Mouse (Mus musculus): ENCODE results near the gene Brdt.
"Not testable (repeated sequence)": the region's sequence is repeated elsewhere in the genome, so short reads cannot be mapped to it uniquely, and the experiment has no call there.

Gene Brdt

DNA sequence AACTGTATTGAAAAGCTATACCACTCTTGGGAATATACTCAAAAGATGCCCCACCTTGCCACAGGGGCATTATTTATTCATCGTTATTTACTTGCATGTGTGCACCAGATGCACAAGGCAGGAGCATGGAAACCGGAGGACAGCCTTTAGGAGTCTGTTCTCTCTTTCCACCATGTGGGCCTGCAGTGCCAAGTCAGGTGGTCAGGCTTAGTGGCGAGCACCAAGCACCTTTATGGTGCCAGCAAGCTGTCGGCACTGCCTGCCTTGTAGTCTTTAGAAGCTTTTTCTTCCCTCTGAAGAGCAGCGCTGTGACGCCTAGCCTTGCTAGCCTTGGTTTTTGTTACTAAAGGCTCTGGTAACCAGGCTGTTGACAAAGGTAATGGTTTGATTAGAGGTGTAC lies 11.9 kb downstream of the Brdt start:
- no peak for DNase-seq

- DNase-seq, result no peak
Observed at GRCm38 (mm10) chr5:107346214-107346613, 15.3 kb downstream of the Brdt start.

DNA sequence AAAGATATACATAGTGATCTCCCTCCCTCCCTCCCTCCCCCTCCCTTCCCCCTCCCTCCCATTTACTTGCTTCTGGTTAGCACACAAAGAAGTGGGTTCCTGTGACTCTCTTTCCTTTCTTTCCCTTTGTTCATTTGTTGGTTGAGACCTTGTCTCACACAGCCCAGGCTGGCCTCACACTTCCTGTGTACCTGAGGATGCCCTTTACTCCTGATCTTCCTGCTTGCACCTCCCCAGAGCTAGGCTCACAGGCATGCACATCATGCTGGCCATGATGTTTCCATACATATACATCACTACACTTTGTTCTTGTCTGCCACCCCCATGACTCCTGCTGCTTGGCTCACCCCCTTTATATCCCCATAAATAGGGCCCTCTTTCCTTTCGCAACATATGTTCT lies 21.6 kb downstream of the Brdt start:
- no peak for DNase-seq

GRCm38 (mm10) chr5:107353981-107354380 lies 23.0 kb downstream of the Brdt start:
- DNase-seq, result no peak

DNA sequence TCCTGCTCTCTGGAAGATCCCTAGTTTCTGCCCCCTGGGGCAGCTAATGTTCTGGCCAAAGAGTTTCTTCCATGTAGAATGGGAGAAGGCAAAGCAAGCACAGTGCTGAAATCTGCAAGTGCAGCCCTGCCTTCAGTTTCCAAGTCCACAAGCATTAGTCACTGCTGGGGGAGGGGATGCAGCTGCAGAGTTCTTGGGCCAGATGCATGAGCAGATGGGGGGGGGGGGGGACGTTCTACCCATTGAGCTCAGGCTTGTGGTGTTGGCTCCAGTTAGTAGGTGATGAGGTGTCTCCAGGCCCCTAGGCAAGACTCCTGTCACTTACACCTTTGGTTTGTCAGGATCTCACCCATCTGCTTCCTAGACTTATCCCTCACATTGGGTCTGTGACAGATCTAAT lies 24.8 kb downstream of the Brdt start:
- DNase-seq, result no peak

GRCm38 (mm10) chr5:107357723-107358122 lies 26.8 kb downstream of the Brdt start:
- no peak for DNase-seq

DNA sequence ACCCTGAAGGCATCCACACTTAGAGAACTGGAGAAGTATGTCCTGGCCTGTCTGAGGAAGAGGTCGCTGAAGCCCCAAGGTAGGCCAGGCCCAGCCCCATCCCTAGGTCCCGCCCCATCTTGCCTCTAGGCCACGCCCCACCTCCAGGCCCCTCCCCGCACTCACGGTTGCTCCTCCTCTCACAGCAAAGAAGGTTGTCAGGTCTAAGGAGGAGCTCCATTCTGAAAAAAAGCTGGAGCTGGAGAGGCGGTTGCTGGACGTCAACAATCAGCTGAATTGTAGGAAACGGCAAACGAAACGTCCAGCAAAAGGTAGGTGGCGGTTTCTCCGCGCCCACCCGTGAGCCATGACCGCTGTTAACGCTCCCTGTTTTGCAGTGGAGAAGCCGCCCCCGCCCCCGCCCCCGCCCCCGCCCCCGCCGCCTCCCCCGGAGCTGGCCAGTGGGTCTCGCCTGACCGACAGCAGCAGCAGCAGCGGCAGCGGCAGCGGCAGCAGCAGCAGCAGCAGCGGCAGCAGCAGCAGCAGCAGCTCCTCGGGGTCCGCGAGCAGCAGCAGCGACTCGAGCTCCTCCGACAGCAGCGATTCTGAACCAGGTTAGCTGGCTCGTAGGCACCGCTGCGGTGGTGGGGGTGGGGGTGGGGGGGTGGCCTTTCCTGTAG lies 28.6 kb downstream of the Brdt start:
- peak; percentile 91 for DNase-seq

- DNase-seq, result no peak
Observed at GRCm38 (mm10) chr5:107360054-107360730, 29.2 kb downstream of the Brdt start.

GRCm38 (mm10) chr5:107370040-107370439 lies 39.1 kb downstream of the Brdt start:
- DNase-seq, result no peak

- DNase-seq, result no peak
Observed at GRCm38 (mm10) chr5:107371335-107371734, 40.4 kb downstream of the Brdt start.

GRCm38 (mm10) chr5:107373256-107373655 lies 42.3 kb downstream of the Brdt start:
- DNase-seq, result no peak

- DNase-seq, result not testable (repeated sequence)
Observed at GRCm38 (mm10) chr5:107386448-107386847, 55.5 kb downstream of the Brdt start.

DNA sequence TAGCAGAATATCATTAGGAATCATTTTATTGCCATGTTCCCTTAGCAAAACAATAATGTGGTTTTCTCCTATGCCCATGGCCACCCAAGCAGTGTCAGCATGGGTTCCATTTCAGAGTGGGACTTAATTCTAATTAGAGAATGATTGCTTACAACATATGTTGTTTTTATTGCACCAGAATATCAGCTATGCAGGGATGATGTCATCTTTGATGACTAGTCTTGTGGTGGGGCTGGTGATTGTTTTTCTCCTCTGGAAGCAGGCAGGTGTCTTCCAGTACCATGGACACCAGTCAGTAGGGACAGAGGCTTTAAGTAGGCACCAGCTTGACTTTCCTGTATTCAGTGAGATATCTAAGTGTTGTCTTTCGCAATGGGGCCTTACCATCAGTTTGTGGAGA lies 56.8 kb downstream of the Brdt start:
- no peak for DNase-seq

DNA sequence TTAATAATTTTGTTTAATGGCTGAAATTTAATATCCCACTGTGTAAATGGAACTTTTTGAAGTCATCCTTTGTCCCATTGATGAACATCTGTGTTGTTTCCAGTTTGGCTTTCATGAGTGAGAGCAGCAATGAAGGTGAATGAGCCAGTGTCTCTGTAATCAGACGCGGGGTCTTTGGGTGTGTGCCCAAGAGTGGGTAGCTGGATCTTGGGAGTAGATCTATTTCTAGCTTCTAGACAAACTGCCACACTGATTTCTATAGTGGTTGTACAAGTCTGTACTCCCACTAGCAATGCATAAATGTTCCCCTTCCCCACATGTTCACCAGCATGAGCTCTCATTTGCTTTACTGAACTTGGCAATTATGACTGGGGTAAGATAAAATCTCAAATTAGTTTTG lies 58.4 kb downstream of the Brdt start:
- no peak for DNase-seq

DNA sequence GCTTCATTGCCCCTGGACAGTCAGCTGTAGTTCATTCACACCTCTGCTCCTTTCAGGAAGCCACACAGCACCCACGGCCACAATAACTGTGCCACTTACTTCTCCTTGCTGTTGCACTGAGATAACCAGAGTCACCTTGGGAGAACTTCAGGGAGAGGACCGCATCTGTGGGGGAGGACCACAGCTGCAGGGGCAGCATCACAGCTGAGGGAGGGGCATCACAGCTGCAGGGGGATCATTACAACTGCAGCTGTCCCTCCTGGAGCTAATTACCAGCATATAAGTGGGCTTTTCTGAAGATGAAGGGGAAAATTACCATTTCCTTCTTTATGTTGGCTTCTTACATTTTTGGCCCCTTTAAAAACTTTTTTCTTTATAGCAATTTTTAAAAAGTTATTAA lies 63.5 kb downstream of the Brdt start:
- no peak for DNase-seq

DNA sequence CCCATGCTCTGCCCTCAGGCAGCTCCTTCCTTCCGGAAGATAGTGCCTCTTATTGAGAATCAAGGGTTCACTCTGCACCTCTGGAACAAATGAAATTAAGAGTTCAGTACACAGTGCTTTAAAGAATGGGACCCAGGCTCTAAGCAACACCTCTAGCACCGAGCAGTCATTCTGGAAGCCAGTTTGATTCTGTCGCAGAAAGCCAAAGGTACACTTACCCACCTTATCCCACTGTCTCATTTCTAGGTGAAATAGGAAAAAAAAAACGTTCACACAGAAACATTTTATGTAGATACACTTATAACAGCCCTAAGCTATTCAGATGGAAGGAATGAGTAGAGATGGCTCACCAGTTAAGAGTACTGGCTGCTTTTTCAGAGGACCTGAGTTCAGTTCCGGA lies 71.5 kb downstream of the Brdt start, which contains the start of gene Ephx4:
TSS of gene Ephx4 (plus strand) at position 301 of the 400 bp plus-strand sequence.
- DNase-seq, result no peak

GRCm38 (mm10) chr5:107403011-107403946 lies 72.3 kb downstream of the Brdt start:
- peak; percentile 58 for DNase-seq

DNA sequence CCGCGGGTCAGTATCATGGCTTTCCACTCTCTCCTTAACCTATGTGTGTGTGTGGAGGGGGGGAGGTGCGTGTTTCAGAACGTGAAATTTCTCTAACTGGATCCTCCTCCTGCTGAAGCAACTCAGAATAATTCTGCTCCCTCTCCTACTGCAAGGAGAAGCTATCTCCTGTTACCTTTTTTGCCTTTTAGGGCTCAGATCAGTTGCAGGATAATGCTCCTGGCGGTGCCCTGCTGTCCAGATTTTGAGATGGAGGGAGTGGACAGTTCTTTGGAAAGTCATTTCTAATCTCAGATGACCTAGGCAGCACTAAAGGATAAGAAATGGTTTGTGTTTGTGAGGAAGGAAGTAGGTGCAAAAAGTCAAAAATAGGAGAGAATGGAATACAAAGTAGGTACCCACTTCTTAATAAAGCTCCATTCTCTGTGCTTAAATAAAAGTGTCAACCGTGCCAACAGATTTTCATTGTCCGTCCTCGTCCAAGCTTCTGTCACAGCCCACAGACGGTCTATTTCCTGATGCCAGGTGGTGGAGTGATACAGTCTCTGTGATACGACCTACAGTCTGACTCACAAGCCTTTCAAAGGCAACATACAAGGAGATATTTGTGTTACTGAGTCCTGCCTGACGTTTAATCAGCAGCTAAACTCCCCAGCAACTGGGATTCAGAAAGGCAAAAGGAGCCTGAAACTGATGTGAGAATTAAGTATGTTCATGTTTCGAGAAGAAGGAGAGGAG lies 73.2 kb downstream of the Brdt start:
- peak; percentile 56 for DNase-seq

GRCm38 (mm10) chr5:107405361-107405760 lies 74.4 kb downstream of the Brdt start:
- no peak for DNase-seq

DNA sequence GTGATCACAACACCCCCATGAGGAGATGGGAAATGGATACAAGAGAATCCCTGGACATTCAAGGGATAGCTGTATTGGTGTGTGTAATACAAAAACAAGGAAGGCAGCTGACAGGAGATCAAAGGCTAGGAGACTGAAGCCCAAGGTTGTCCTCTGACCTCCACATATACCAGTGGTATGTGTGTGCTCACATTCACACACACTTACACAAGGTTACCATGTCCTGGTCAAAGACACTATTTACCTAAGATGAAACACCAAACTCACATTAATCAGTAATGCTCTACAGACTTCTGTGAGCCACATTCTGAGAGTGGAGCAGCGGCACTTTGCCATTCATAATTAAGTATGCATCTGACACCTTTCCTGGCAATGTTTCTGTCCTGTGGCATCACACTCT lies 79.3 kb downstream of the Brdt start:
- no peak for DNase-seq

DNA sequence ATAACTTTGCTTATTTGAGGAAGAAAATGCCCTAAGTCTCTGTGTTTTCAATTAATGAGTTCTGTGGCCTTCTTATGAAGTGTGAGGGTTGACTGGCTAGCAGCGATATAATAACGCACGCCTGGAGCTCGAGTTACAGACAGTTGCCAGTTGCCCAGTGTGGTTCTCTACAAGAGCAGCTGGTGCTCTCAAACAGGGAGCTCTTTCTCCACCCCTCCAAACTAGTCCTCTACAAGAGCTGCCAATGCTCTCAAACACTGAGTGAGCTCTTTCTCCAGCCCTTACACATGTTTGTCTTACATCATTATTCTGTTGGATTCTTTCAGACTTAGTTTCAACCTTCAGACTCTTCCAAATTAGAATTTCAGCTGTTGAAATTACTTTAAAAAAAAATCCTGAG lies 80.4 kb downstream of the Brdt start:
- peak; percentile 38 for DNase-seq

GRCm38 (mm10) chr5:107412285-107412684 lies 81.3 kb downstream of the Brdt start:
- no peak for DNase-seq

GRCm38 (mm10) chr5:107415098-107415497 lies 84.1 kb downstream of the Brdt start:
- no peak for DNase-seq

Measured in cerebellum, adult 8-10 months (tissue).